Mouse (Mus musculus) ES-E14 (cell line): ENCODE measurements around the gene Spaca5.

Experiments
- CHD2 ChIP-seq: IDR thresholded peaks from 2 replicates; pipeline ENCODE4 v1.6.1; 2014; ENCODE audit warnings: mild to moderate bottlenecking, low read depth, low read length, inconsistent platforms
- ZC3H11A ChIP-seq: IDR thresholded peaks from 2 replicates; pipeline ENCODE4 v1.6.1; 2012; ENCODE audit warnings: low read depth, mild to moderate bottlenecking, inconsistent platforms, low read length, borderline replicate concordance
- ZNF384 ChIP-seq: IDR thresholded peaks from 2 replicates; pipeline ENCODE4 v1.6.1; 2012; ENCODE audit warnings: low read depth, low read length, inconsistent platforms

GRCm38 (mm10) chrX:21089867-21090239, 21.6 kb downstream of the Spaca5 start:
- TF ChIP-seq CHD2 (no peak), ZC3H11A (no peak), ZNF384 (no peak)
